Mouse (Mus musculus) midbrain, postnatal 0 days (tissue): ENCODE measurements around the gene Pigu. TPM values are rescaled to one million over a fixed set of nuclear protein-coding genes. Genes with fewer than 3 reads are reported as not detected.

Experiments
- ATAC-seq: fragments of 200-750 bp; cut with Nextera tagmentation; 2 replicates; pipeline ENCODE4 v1.8.0; 2017; ENCODE audit warnings: moderate number of reproducible peaks, mild to moderate bottlenecking, moderate TSS enrichment, moderate library complexity; ENCODE audit not compliant: low FRiP score
- DNase-seq: peaks from one replicate; pipeline ENCODE4 v3.0.0-alpha.2; 2015; ENCODE audit warnings: low spot score
- H3K27ac ChIP-seq: fragments of 300-500 bp; sonication (generic); 2 replicates; pipeline ENCODE4 v1.5.1; 2014; ENCODE audit warnings: low read depth, mild to moderate bottlenecking, low read length, mixed read lengths
- H3K27me3 ChIP-seq: fragments of 300-500 bp; sonication (generic); 2 replicates; pipeline ENCODE4 v1.6.1; 2014; ENCODE audit warnings: low read length, control low read depth, mixed read lengths; ENCODE audit not compliant: insufficient read depth
- H3K36me3 ChIP-seq: fragments of 300-500 bp; sonication (generic); 2 replicates; pipeline ENCODE4 v1.6.1; 2014; ENCODE audit warnings: low read length, control low read depth, mixed read lengths; ENCODE audit not compliant: insufficient read depth
- H3K4me1 ChIP-seq: fragments of 300-500 bp; sonication (generic); 2 replicates; pipeline ENCODE4 v1.6.1; 2014; ENCODE audit warnings: mild to moderate bottlenecking, control low read depth, antibody characterized with exemption, low read length, mixed read lengths; ENCODE audit not compliant: insufficient read depth
- H3K4me2 ChIP-seq: fragments of 300-500 bp; sonication (generic); 2 replicates; pipeline ENCODE4 v1.6.1; 2014; ENCODE audit warnings: low read depth, mild to moderate bottlenecking, low read length, mixed read lengths; ENCODE audit not compliant: poor library complexity, severe bottlenecking
- H3K4me3 ChIP-seq: fragments of 300-500 bp; sonication (generic); 2 replicates; pipeline ENCODE4 v1.5.1; 2014; ENCODE audit warnings: low read depth, mild to moderate bottlenecking, low read length, moderate library complexity
- H3K9ac ChIP-seq: fragments of 300-500 bp; sonication (generic); replicated peaks from 2 replicates; pipeline ENCODE4 v1.6.1; 2014; ENCODE audit warnings: mild to moderate bottlenecking, low read length, moderate library complexity, mixed read lengths; ENCODE audit not compliant: poor library complexity, severe bottlenecking
- H3K9me3 ChIP-seq: fragments of 300-500 bp; sonication (generic); 2 replicates; pipeline ENCODE4 v1.6.1; 2016; ENCODE audit warnings: low read length, control low read depth
- CTCF ChIP-seq: IDR thresholded peaks from 2 replicates; pipeline ENCODE4 v1.5.1; 2016; ENCODE audit warnings: antibody characterized with exemption, mild to moderate bottlenecking
- WGBS: fragments of 180-500 bp; shearing (Covaris S2); extraction: QIAGEN DNeasy Blood & Tissue Kit; methylation state at CpG from one replicate; pipeline ENCODE4 v1.1.7; 2014; 5-methylcytosine and 5-hydroxymethylcytosine counted together
- polyA plus RNA-seq: library from polyadenylated mRNA; unstranded; fragments of >200 nt; fragmentation: Nextera tagmentation; extraction: Ambion mirVana; gene quantifications from 2 replicates; pipeline ENCODE4 v1.2.1, GENCODE M21; 2015
- total RNA-seq: library from RNA; depleted of rRNA; stranded (reverse); fragments of >200 nt; gene quantifications from 2 replicates; pipeline ENCODE4 v1.2.3, GENCODE M21; 2014

The Pigu gene
- total and polyA plus RNA-seq, 2 experiments from 2014 or later = 44.2 to 54.7 TPM

GRCm38 (mm10) chr2:155318618-155319017 lies 38.6 kb downstream of the Pigu start:
- no peak for TF ChIP-seq CTCF
- H3K36me3 ChIP-seq = peaks cover 9% of the 10 kb centered on the region

GRCm38 (mm10) chr2:155313671-155314070 lies 43.6 kb downstream of the Pigu start:
- Histone ChIP-seq H3K36me3 (peaks cover 18% of the 10 kb centered on the region), H3K27me3 (no peaks in the 10 kb centered on the region), H3K4me2 (no peak overlapping the region), H3K9me3 (no peaks in the 10 kb centered on the region), H3K9ac (no peak overlapping the region), H3K4me1 (no peaks in the 10 kb centered on the region), H3K4me3 (no peak overlapping the region), H3K27ac (no peak overlapping the region)
- no peak for TF ChIP-seq CTCF
- 45% methylated on average over 6 of the region's 6 CpGs for WGBS
- DNase-seq = no peak
- no peak for ATAC-seq

More at GRCm38 (mm10) chr2:155318618-155319017, 38.6 kb downstream of the Pigu start:
- no peaks in the 10 kb centered on the region for H3K4me1 ChIP-seq
- H3K9me3 ChIP-seq = no peaks in the 10 kb centered on the region
- no peak overlapping the region for H3K27ac ChIP-seq
- no peak overlapping the region for H3K4me2 ChIP-seq
- no peaks in the 10 kb centered on the region for H3K27me3 ChIP-seq
- no peak for DNase-seq
- H3K4me3 ChIP-seq = no peak overlapping the region
- H3K9ac ChIP-seq = no peak overlapping the region
- WGBS = 88% methylated on average over 2 of the region's 2 CpGs
- ATAC-seq = no peak

GRCm38 (mm10) chr2:155308936-155309592 lies 48.2 kb downstream of the Pigu start:
- Histone ChIP-seq H3K9me3 (no peaks in the 10 kb centered on the region), H3K27ac (no peak overlapping the region), H3K9ac (no peak overlapping the region), H3K36me3 (peaks cover 27% of the 10 kb centered on the region), H3K27me3 (no peaks in the 10 kb centered on the region), H3K4me1 (no peaks in the 10 kb centered on the region), H3K4me2 (no peak overlapping the region), H3K4me3 (no peak overlapping the region)
- 38% methylated on average over 3 of the region's 3 CpGs for WGBS
- DNase-seq (peak; percentile 63), ATAC-seq (no peak)
- peak; percentile 47; the same call in 1 of the 2 replicates for TF ChIP-seq CTCF

GRCm38 (mm10) chr2:155299563-155299962 lies 57.7 kb downstream of the Pigu start:
- Histone ChIP-seq H3K9me3 (no peaks in the 10 kb centered on the region), H3K36me3 (peaks cover 59% of the 10 kb centered on the region), H3K9ac (no peak overlapping the region), H3K4me3 (no peak overlapping the region), H3K27me3 (no peaks in the 10 kb centered on the region), H3K4me1 (no peaks in the 10 kb centered on the region), H3K27ac (no peak overlapping the region), H3K4me2 (no peak overlapping the region)
- TF ChIP-seq CTCF = no peak
- 92% methylated on average over 4 of the region's 4 CpGs for WGBS
- ATAC-seq (no peak), DNase-seq (no peak)

GRCm38 (mm10) chr2:155295453-155295852 lies 61.8 kb downstream of the Pigu start:
- ATAC-seq (no peak), DNase-seq (no peak)
- TF ChIP-seq CTCF = no peak
- 95% methylated on average over 6 of the region's 6 CpGs for WGBS
- Histone ChIP-seq H3K9ac (no peak overlapping the region), H3K4me3 (no peak overlapping the region), H3K4me1 (no peaks in the 10 kb centered on the region), H3K9me3 (no peaks in the 10 kb centered on the region), H3K27me3 (no peaks in the 10 kb centered on the region), H3K4me2 (no peak overlapping the region), H3K27ac (no peak overlapping the region), H3K36me3 (peaks cover 57% of the 10 kb centered on the region)

GRCm38 (mm10) chr2:155293946-155294345 lies 63.3 kb downstream of the Pigu start:
- no peaks in the 10 kb centered on the region for H3K9me3 ChIP-seq
- H3K36me3 ChIP-seq = peaks cover 56% of the 10 kb centered on the region
- no peaks in the 10 kb centered on the region for H3K27me3 ChIP-seq
- no peak overlapping the region for H3K4me2 ChIP-seq
- no peak for ATAC-seq
- no peaks in the 10 kb centered on the region for H3K4me1 ChIP-seq
- DNase-seq = no peak
- H3K9ac ChIP-seq = no peak overlapping the region
- no peak for TF ChIP-seq CTCF
- no peak overlapping the region for H3K27ac ChIP-seq
- no peak overlapping the region for H3K4me3 ChIP-seq
- 94% methylated on average over 4 of the region's 4 CpGs for WGBS
